Mouse (Mus musculus): ENCODE measurements around the gene Gm26992. TPM values are rescaled to one million over a fixed set of nuclear protein-coding genes. Genes with fewer than 3 reads are reported as not detected.

Gene Gm26992
- polyA plus RNA-seq, 1 experiment from 2014 or later = not detected

DNA sequence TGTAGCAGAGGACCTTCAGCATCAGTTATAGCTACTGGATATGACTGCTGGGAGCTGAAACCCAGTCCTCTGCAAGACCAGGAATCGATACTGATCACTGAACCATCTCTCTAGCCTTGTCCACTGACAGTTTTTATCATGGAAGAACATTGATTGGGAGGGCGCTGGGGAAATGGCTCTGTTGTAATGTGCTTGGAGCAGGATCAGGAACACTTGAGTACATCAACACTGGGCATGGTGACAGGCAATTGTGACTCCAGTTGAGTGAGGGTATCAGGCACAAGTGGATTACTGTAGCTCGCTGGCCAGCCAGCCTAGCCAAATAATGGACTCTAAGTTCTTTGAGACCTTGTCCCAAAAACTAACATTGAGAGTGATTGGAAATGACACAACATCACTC lies 77.6 kb downstream of the Gm26992 start:
- H3K4me3 ChIP-seq (replicated peaks; ENCODE audit: low read length) = no peak overlapping the region
- 82% methylated on average over 3 of the region's 3 CpGs for WGBS
- H3K27me3 ChIP-seq (replicated peaks; ENCODE audit: control insufficient read depth, insufficient read depth, low read length) = no peaks in the 10 kb centered on the region
- no peaks in the 10 kb centered on the region for H3K9me3 ChIP-seq (ENCODE audit: control insufficient read depth, low read length)
- H3K4me2 ChIP-seq (ENCODE audit: low read length) = no peak overlapping the region
- H3K27ac ChIP-seq (ENCODE audit: low read length) = no peak overlapping the region
- H3K4me1 ChIP-seq (replicated peaks; ENCODE audit: control insufficient read depth, insufficient read depth, low read length) = peaks cover 11% of the 10 kb centered on the region; the same call in 1 of the 2 replicates
- ATAC-seq = no peak
- H3K9ac ChIP-seq (replicated peaks; ENCODE audit: low read depth, low read length) = no peak overlapping the region
- H3K36me3 ChIP-seq (ENCODE audit: control insufficient read depth, insufficient read depth) = peaks cover 7% of the 10 kb centered on the region

DNA sequence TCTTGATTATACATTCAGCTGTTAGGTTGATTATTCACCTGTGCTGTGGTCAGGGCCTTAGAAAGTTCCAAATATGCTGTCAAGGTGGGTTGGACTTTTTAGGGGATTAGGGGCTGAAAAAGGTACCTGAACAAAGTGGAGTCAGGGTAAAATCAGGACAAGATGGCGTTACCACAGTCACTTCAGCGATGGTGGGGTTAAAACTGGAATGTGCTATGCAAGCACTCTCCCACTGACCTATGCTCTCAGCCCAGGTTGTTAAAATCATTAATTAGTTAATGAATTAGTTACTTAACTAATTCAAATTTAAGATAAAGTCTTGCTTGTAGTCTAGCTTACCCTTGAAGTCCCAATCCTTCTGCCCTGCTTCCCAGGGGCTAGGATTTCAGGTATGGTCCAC lies 78.3 kb downstream of the Gm26992 start:
- Histone ChIP-seq H3K27ac (ENCODE audit: low read length) (no peak overlapping the region), H3K9ac (replicated peaks; ENCODE audit: low read depth, low read length) (no peak overlapping the region), H3K9me3 (ENCODE audit: control insufficient read depth, low read length) (no peaks in the 10 kb centered on the region), H3K4me3 (replicated peaks; ENCODE audit: low read length) (no peak overlapping the region), H3K4me2 (ENCODE audit: low read length) (no peak overlapping the region), H3K36me3 (ENCODE audit: control insufficient read depth, insufficient read depth) (peaks cover 9% of the 10 kb centered on the region), H3K4me1 (replicated peaks; ENCODE audit: control insufficient read depth, insufficient read depth, low read length) (0 out of 2 replicates have a peak, but pooled peaks cover 6% of the 10 kb centered on the region), H3K27me3 (replicated peaks; ENCODE audit: control insufficient read depth, insufficient read depth, low read length) (no peaks in the 10 kb centered on the region)
- WGBS = 92% methylated on average over 2 of the region's 2 CpGs
- no peak for ATAC-seq

DNA sequence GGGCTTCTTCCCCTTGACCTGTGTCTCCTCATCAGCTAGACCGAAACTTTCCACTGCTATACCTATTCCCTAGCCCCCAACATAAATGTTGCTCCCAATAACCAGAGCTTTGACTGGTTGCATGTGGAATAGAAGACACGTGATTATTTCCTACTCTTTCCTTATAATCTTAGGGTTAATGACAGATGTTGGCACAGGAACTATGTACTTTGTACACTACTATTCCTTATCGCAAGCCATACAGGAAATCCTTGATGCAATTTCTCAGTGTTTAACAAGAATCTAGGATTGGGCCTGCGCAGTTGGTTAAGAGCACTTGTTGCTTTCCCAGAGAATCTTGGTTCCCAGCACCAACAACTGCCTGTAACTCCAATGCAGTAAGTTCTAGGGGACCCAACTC lies 86.4 kb downstream of the Gm26992 start:
- no peak overlapping the region for H3K4me3 ChIP-seq (replicated peaks; ENCODE audit: low read length)
- no peaks in the 10 kb centered on the region for H3K27me3 ChIP-seq (replicated peaks; ENCODE audit: control insufficient read depth, insufficient read depth, low read length)
- H3K4me1 ChIP-seq (replicated peaks; ENCODE audit: control insufficient read depth, insufficient read depth, low read length) = no peaks in the 10 kb centered on the region
- H3K36me3 ChIP-seq (ENCODE audit: control insufficient read depth, insufficient read depth) = peaks cover 9% of the 10 kb centered on the region; the same call in 1 of the 2 replicates
- ATAC-seq = no peak
- no peak overlapping the region for H3K9ac ChIP-seq (replicated peaks; ENCODE audit: low read depth, low read length)
- no peak overlapping the region for H3K27ac ChIP-seq (ENCODE audit: low read length)
- no peaks in the 10 kb centered on the region for H3K9me3 ChIP-seq (ENCODE audit: control insufficient read depth, low read length)
- 97% methylated on average over 4 of the region's 4 CpGs for WGBS
- no peak overlapping the region for H3K4me2 ChIP-seq (ENCODE audit: low read length)

DNA sequence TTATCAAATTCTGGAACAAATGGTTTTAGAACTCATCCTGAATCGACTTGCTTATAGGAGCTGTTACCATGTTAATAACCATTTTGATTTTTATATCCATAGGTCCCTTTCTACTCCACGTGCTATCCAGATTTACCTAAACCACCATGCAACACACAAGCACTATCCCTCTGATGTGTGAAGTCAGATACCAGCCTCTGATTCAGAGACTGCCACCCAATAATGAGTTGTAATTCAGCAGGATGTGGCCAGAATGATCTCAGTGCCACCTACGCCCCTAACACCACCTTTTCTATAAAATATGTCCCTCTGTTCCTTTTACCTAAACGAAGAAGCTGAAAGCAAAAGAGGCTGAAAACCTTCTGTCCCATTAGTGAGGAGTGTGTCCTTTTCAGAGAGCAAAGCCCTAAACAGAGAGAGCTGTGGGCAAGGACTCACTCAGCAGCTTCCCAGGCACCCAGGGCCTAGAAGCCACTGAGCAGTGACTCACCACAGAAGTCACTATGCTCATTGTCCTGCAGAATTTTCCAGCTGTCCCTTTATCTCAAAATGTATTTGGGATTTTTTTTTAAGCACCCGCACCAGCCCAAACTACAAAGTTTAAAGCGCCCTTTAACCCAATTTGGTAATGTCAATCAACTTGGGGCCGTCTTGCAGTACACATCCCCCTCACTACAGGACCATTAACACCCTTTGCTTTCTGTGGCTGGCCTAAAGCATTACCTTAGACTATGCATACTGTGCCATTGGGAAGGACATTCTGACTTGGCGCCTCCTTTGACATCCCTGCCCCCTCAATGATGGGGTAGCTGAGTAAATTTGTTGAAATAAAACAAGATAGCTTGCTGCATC lies 87.6 kb downstream of the Gm26992 start:
- Histone ChIP-seq H3K27me3 (replicated peaks; ENCODE audit: control insufficient read depth, insufficient read depth, low read length) (no peaks in the 10 kb centered on the region), H3K9me3 (ENCODE audit: control insufficient read depth, low read length) (no peaks in the 10 kb centered on the region), H3K9ac (replicated peaks; ENCODE audit: low read depth, low read length) (no peak overlapping the region), H3K4me2 (ENCODE audit: low read length) (no peak overlapping the region), H3K4me3 (replicated peaks; ENCODE audit: low read length) (no peak overlapping the region), H3K4me1 (replicated peaks; ENCODE audit: control insufficient read depth, insufficient read depth, low read length) (no peaks in the 10 kb centered on the region), H3K27ac (ENCODE audit: low read length) (no peak overlapping the region), H3K36me3 (ENCODE audit: control insufficient read depth, insufficient read depth) (peaks cover 9% of the 10 kb centered on the region; the same call in 1 of the 2 replicates)
- WGBS = 81% methylated on average over 8 of the region's 8 CpGs
- no peak for ATAC-seq

DNA sequence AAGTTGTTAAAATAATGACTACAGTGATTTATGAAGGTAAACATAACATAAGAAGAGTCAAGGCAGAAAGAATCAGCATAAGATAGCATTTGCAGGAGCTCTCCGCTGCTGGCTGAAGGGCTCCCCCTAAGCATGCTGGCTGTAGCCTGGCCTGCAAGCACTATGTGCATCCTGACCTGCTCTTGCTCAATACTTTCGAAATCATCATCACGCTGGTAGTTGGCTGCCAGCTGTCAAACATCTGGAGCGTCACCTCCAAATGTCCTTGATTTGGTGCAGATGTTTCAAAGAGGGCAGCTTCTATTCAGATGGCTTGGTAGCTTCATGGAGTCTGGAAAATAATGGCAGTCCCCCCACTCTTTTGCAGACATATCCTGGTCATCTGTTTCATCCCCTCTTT lies 93.0 kb downstream of the Gm26992 start:
- WGBS = 68% methylated on average over 4 of the region's 4 CpGs
- no peak overlapping the region for H3K27ac ChIP-seq (ENCODE audit: low read length)
- H3K4me2 ChIP-seq (ENCODE audit: low read length) = no peak overlapping the region
- no peaks in the 10 kb centered on the region for H3K27me3 ChIP-seq (replicated peaks; ENCODE audit: control insufficient read depth, insufficient read depth, low read length)
- no peak overlapping the region for H3K4me3 ChIP-seq (replicated peaks; ENCODE audit: low read length)
- H3K36me3 ChIP-seq (ENCODE audit: control insufficient read depth, insufficient read depth) = peaks cover 4% of the 10 kb centered on the region; the same call in 1 of the 2 replicates
- no peaks in the 10 kb centered on the region for H3K4me1 ChIP-seq (replicated peaks; ENCODE audit: control insufficient read depth, insufficient read depth, low read length)
- no peak for ATAC-seq
- H3K9ac ChIP-seq (replicated peaks; ENCODE audit: low read depth, low read length) = no peak overlapping the region
- no peaks in the 10 kb centered on the region for H3K9me3 ChIP-seq (ENCODE audit: control insufficient read depth, low read length)

DNA sequence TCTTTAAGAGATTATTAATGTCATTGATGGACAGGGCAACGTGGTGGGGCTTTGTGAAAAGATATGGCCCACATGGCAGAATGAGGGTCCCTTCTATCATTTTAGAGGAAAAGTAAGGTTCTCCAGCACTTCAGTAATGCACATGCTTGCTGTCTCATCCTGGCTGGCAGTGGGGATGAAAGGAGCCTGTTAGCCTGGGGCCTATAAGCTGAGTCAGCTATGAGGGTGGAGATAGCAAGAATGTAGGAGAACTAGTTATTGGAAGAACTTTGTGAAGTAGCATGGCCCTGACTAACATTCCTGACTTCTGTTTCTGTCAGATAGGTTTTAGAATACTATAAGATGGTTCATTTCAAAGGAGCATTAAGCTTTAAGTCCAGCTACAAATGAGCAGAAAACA lies 93.5 kb downstream of the Gm26992 start:
- 75% methylated on average over 1 of the region's 1 CpGs for WGBS

DNA sequence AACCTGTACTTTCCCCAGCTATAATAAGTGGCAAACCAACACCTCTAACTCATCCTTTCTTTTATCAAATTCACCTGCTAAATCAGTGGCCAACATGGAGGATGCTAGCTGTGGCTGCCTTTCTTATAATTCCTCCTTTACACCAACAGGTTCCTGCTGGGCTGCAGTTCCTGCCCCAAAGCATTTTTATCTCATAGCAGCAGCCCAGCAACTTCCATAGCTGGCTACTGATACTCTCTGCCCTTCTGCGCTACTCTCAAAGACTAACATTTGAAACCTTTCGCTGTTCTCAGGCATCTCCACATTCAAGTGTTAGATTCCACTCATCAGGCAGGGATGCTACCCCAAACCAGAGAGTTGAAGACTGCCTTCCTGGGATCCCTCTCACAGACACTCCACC lies 97.0 kb downstream of the Gm26992 start:
- H3K9me3 ChIP-seq (ENCODE audit: control insufficient read depth, low read length) = no peaks in the 10 kb centered on the region
- 98% methylated on average over 2 of the region's 2 CpGs for WGBS
- H3K36me3 ChIP-seq (ENCODE audit: control insufficient read depth, insufficient read depth) = no peaks in the 10 kb centered on the region
- H3K9ac ChIP-seq (replicated peaks; ENCODE audit: low read depth, low read length) = no peak overlapping the region
- no peaks in the 10 kb centered on the region for H3K27me3 ChIP-seq (replicated peaks; ENCODE audit: control insufficient read depth, insufficient read depth, low read length)
- no peak overlapping the region for H3K4me2 ChIP-seq (ENCODE audit: low read length)
- no peak for ATAC-seq
- H3K27ac ChIP-seq (ENCODE audit: low read length) = no peak overlapping the region
- H3K4me1 ChIP-seq (replicated peaks; ENCODE audit: control insufficient read depth, insufficient read depth, low read length) = no peaks in the 10 kb centered on the region
- H3K4me3 ChIP-seq (replicated peaks; ENCODE audit: low read length) = no peak overlapping the region

More for the DNA sequence above, 93.5 kb downstream of the Gm26992 start:
- peaks cover 1% of the 10 kb centered on the region; the same call in 1 of the 2 replicates for H3K36me3 ChIP-seq (ENCODE audit: control insufficient read depth, insufficient read depth)
- no peak overlapping the region for H3K27ac ChIP-seq (ENCODE audit: low read length)
- no peaks in the 10 kb centered on the region for H3K27me3 ChIP-seq (replicated peaks; ENCODE audit: control insufficient read depth, insufficient read depth, low read length)
- no peak overlapping the region for H3K4me2 ChIP-seq (ENCODE audit: low read length)
- H3K4me1 ChIP-seq (replicated peaks; ENCODE audit: control insufficient read depth, insufficient read depth, low read length) = no peaks in the 10 kb centered on the region
- no peak overlapping the region for H3K4me3 ChIP-seq (replicated peaks; ENCODE audit: low read length)
- no peaks in the 10 kb centered on the region for H3K9me3 ChIP-seq (ENCODE audit: control insufficient read depth, low read length)
- H3K9ac ChIP-seq (replicated peaks; ENCODE audit: low read depth, low read length) = no peak overlapping the region
- ATAC-seq = no peak

DNA sequence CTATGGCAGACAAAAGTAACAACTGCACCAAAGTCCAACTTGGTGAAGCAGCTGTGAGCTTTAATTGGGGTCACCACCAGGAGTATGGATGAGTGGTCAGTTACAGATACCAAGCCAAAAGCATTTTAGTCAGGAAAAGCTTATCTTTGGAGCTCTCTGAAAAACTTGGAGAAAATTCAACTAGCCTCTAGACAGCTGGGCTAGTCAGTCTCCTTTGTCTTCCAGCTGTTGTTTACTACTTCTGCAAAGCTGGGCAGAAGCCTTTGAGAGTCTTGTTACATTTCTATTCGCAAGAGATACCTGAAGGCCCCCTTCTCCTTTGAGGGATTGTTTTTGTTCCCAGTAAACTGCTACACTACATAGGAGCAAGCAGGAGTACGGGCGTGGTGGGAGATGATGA lies 97.7 kb downstream of the Gm26992 start:
- Histone ChIP-seq H3K27me3 (replicated peaks; ENCODE audit: control insufficient read depth, insufficient read depth, low read length) (no peaks in the 10 kb centered on the region), H3K9me3 (ENCODE audit: control insufficient read depth, low read length) (no peaks in the 10 kb centered on the region), H3K4me1 (replicated peaks; ENCODE audit: control insufficient read depth, insufficient read depth, low read length) (no peaks in the 10 kb centered on the region)

DNA sequence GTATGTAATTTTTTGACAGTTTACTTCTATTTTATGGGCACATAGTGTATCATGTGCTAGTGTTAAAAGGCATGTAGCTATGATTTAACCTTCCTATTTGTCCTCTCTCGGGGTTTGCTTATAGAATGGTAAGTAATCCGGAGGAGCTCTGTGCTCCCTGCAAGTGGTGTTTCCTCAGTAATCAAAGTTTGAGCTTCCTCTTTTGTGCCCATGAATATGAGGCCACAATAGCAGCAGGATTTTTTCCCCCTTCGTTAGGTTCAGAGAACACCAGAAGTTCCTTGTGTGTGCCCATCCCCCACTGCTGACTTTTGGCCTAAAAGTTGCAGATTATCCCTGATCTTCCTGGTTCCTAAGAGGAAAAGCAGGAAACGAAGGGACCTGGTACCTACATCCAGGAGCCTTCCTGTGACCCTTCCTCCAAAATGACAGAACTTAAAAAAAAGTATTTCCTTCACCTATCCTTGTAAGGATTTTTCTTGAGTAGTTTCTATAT lies 99.5 kb downstream of the Gm26992 start:
- Histone ChIP-seq H3K9me3 (ENCODE audit: control insufficient read depth, low read length) (no peaks in the 10 kb centered on the region), H3K36me3 (ENCODE audit: control insufficient read depth, insufficient read depth) (no peaks in the 10 kb centered on the region), H3K4me2 (ENCODE audit: low read length) (no peak overlapping the region), H3K4me3 (replicated peaks; ENCODE audit: low read length) (no peak overlapping the region), H3K27me3 (replicated peaks; ENCODE audit: control insufficient read depth, insufficient read depth, low read length) (no peaks in the 10 kb centered on the region), H3K4me1 (replicated peaks; ENCODE audit: control insufficient read depth, insufficient read depth, low read length) (no peaks in the 10 kb centered on the region), H3K9ac (replicated peaks; ENCODE audit: low read depth, low read length) (no peak overlapping the region), H3K27ac (ENCODE audit: low read length) (no peak overlapping the region)
- ATAC-seq = no peak
- 43% methylated on average over 4 of the region's 4 CpGs for WGBS

More for the DNA sequence above, 97.7 kb downstream of the Gm26992 start:
- Histone ChIP-seq H3K36me3 (ENCODE audit: control insufficient read depth, insufficient read depth) (no peaks in the 10 kb centered on the region), H3K4me2 (ENCODE audit: low read length) (no peak overlapping the region), H3K4me3 (replicated peaks; ENCODE audit: low read length) (no peak overlapping the region), H3K9ac (replicated peaks; ENCODE audit: low read depth, low read length) (no peak overlapping the region), H3K27ac (ENCODE audit: low read length) (no peak overlapping the region)
- ATAC-seq = no peak
- WGBS = 71% methylated on average over 3 of the region's 3 CpGs

Data from forebrain, embryonic 16.5 days (tissue).